Mouse (Mus musculus) spleen, adult 2 months (tissue): Measurements from ENCODE around the gene Hist1h2ac. TPM values are rescaled to one million over a fixed set of nuclear protein-coding genes. Genes with fewer than 3 reads are reported as not detected.
A peak's percentile ranks its signal among the peaks of the same experiment; 100 is the strongest.

ENCODE experiments used
- DNase-seq, 2 experiments: peaks; one replicate each; pipeline versions ENCODE4 v3.0.0 to v3.0.0-alpha.2; 2012 to 2021; ENCODE audit warnings: low spot score in 2 of 2, low read depth in 1 of 2
- H3K27ac ChIP-seq: fragments of 200-500 bp; 2 replicates; pipeline ENCODE4 v1.5.1; 2012; ENCODE audit warnings: low read length, inconsistent platforms; ENCODE audit not compliant: insufficient read depth
- H3K27me3 ChIP-seq: fragments of 200-500 bp; 2 replicates; pipeline ENCODE4 v1.6.1; 2012; ENCODE audit warnings: mild to moderate bottlenecking, moderate library complexity, low read length, inconsistent platforms; ENCODE audit not compliant: control insufficient read depth, insufficient read depth
- H3K36me3 ChIP-seq: fragments of 200-500 bp; 2 replicates; pipeline ENCODE4 v1.6.1; 2012; ENCODE audit warnings: mild to moderate bottlenecking, low read length, inconsistent platforms; ENCODE audit not compliant: control insufficient read depth, insufficient read depth
- H3K4me1 ChIP-seq: fragments of 200-500 bp; 2 replicates; pipeline ENCODE4 v1.6.1; 2011; ENCODE audit warnings: inconsistent platforms; ENCODE audit not compliant: control insufficient read depth, insufficient read depth, insufficient read length
- H3K4me3 ChIP-seq: fragments of 200-500 bp; 2 replicates; pipeline ENCODE4 v1.5.1; 2011; ENCODE audit warnings: mild to moderate bottlenecking, inconsistent platforms; ENCODE audit not compliant: insufficient read depth, insufficient read length; ENCODE audit errors: extremely low read depth
- CTCF ChIP-seq: fragments of 200-500 bp; IDR thresholded peaks from 2 replicates; pipeline ENCODE4 v1.5.1; 2011; ENCODE audit warnings: mild to moderate bottlenecking, inconsistent platforms; ENCODE audit not compliant: insufficient read depth, insufficient read length, insufficient replicate concordance; ENCODE audit errors: extremely low read depth
- POLR2A ChIP-seq: fragments of 200-500 bp; IDR thresholded peaks from 2 replicates; pipeline ENCODE4 v1.6.1; 2011; ENCODE audit warnings: low read depth, low read length, inconsistent platforms
- WGBS: fragments of 180-500 bp; shearing (Covaris S2); methylation state at CpG from one replicate; pipeline ENCODE4 v1.1.7; 2018; 5-methylcytosine and 5-hydroxymethylcytosine counted together
- polyA plus RNA-seq: library from polyadenylated mRNA; depleted of rRNA; stranded (reverse); fragments of >200 nt; gene quantifications from 2 replicates; pipeline ENCODE4 v1.2.3, GENCODE M21; 2012; rRNA removed

Hist1h2ac gene
- 1.2 and 2.0 TPM in 2 replicates for polyA plus RNA-seq

- H3K4me3 ChIP-seq = peak within 1 kb of the TSS; percentile 68
- H3K27me3 ChIP-seq = no peaks in the 10 kb centered on the region
- DNase-seq = peak; percentile 65 to 98
- peaks cover 4% of the 10 kb centered on the region for H3K4me1 ChIP-seq
- TF ChIP-seq CTCF (no peak), POLR2A (peak; percentile 48; the same call in 1 of the 2 replicates)
- WGBS = under 1% methylated on average over 32 of the region's 32 CpGs
- H3K36me3 ChIP-seq = no peaks in the 10 kb centered on the region
- peak within 1 kb of the TSS; percentile 99 for H3K27ac ChIP-seq
Measured at GRCm38 (mm10) chr13:23683755-23684281, at the start of gene Hist1h2ac, which contains the start of gene Hist1h2bc. Gene Hist1h2ac, minus strand, starts transcription at chr13:23683948. Gene Hist1h2bc, plus strand, starts transcription at chr13:23684199.

- 32% methylated on average over 8 of the region's 8 CpGs for WGBS
- Histone ChIP-seq H3K4me3 (no peak overlapping the region), H3K27ac (no peak overlapping the region), H3K4me1 (no peaks in the 10 kb centered on the region; the same call in 1 of the 2 replicates), H3K36me3 (no peaks in the 10 kb centered on the region), H3K27me3 (no peaks in the 10 kb centered on the region)
- peak in 1 of 2 experiments; percentile 36 for DNase-seq
- TF ChIP-seq POLR2A = no peak
- peak; percentile 38; the same call in 1 of the 2 replicates for TF ChIP-seq CTCF
Measured at GRCm38 (mm10) chr13:23732156-23732804, 48.5 kb upstream of the Hist1h2ac start.

DNA sequence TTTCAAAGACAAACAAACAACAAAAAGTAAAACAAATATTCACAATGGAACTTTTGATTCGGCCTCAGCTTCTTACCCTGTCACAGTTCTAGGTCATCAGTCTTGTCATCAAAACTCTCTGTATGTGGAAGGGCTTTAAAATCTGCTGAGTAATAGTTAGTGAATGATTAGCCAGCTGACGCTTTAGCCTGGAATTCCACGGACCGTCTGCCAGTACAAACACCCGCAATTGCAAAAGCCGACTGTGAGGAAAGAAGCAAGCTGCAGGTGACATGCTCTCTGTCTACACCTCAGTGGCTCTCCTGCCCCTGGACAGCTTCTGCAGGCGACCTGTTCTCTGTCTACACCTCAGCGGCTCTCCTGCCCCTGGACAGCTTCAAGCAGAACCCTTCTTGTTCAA lies 46.7 kb upstream of the Hist1h2ac start:
- no peak for TF ChIP-seq CTCF
- TF ChIP-seq POLR2A = no peak
- Histone ChIP-seq H3K36me3 (no peaks in the 10 kb centered on the region), H3K4me1 (no peaks in the 10 kb centered on the region; the same call in 1 of the 2 replicates), H3K27ac (no peak overlapping the region), H3K27me3 (no peaks in the 10 kb centered on the region), H3K4me3 (no peak overlapping the region)
- 72% methylated on average over 8 of the region's 8 CpGs for WGBS
- DNase-seq = no peak

DNA sequence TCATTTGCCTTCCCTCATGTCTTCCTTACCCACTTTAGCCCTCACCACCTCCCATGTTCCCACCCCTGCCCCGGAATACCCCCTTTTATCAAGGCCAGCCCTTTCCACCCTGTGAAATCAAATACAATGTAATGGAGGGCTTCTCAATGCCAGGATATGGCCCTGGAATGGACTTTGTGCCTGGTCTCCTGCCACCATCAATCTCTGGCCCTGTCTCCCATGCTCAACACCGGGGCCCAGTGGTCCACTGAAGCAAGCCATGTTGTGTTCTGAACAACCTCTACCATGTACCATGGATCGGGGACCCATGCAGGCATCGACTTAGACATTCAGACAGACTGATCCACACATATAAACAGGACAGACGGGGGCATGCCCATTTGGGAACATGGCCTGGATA lies 46.0 kb upstream of the Hist1h2ac start:
- H3K4me3 ChIP-seq = no peak overlapping the region
- H3K4me1 ChIP-seq = no peaks in the 10 kb centered on the region; the same call in 1 of the 2 replicates
- no peaks in the 10 kb centered on the region for H3K36me3 ChIP-seq
- H3K27me3 ChIP-seq = no peaks in the 10 kb centered on the region
- TF ChIP-seq POLR2A = no peak
- 96% methylated on average over 5 of the region's 5 CpGs for WGBS
- DNase-seq = no peak
- H3K27ac ChIP-seq = peak overlapping the region; percentile 20; the same call in 1 of the 2 replicates

- H3K36me3 ChIP-seq = no peaks in the 10 kb centered on the region
- DNase-seq = no peak
- no peak overlapping the region for H3K4me3 ChIP-seq
- TF ChIP-seq CTCF (no peak), POLR2A (no peak)
- no peaks in the 10 kb centered on the region for H3K27me3 ChIP-seq
- peak overlapping the region; percentile 24; the same call in 1 of the 2 replicates for H3K27ac ChIP-seq
- WGBS = 32% methylated on average over 9 of the region's 9 CpGs
- no peaks in the 10 kb centered on the region; the same call in 1 of the 2 replicates for H3K4me1 ChIP-seq
Measured at GRCm38 (mm10) chr13:23729192-23729525, 45.4 kb upstream of the Hist1h2ac start.

- WGBS = 75% methylated on average over 18 of the region's 18 CpGs
- peak overlapping the region; percentile 56 for H3K27ac ChIP-seq
- no peak for TF ChIP-seq POLR2A
- TF ChIP-seq CTCF = no peak
- no peak for DNase-seq
- no peaks in the 10 kb centered on the region; the same call in 1 of the 2 replicates for H3K4me1 ChIP-seq
- H3K4me3 ChIP-seq = no peak overlapping the region
- H3K36me3 ChIP-seq = no peaks in the 10 kb centered on the region
- no peaks in the 10 kb centered on the region for H3K27me3 ChIP-seq
Measured at GRCm38 (mm10) chr13:23728472-23729191, 44.9 kb upstream of the Hist1h2ac start.
